Mouse (Mus musculus): ENCODE results near the gene Gm17402.

DNA sequence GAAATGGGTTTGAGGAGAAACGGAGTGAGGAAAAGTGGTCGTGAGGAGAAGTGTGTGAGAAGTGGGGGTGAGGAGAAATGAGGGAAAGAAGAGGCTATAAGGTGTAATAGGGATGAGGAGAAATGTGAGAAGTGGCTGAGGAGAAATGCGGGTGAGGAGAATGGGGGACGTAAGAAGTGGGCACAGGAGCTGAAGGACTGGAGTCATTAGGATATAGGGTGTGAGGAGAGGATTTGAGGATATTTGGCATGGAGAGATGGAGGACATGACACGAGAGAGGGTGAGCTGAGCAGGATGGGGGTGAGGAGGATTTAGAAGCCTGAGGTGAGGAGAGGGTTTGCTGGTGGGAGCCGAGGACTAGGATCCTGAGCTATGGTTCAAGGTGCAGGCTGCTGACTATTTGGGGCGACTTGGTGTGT lies 594 bp downstream of the Gm17402 start:
- TF ChIP-seq POLR2A (IDR thresholded peaks at IDR 0.05; ENCODE audit: insufficient read length, low read depth) (no peak), E2F4 (IDR thresholded peaks at IDR 0.05; ENCODE audit: insufficient read depth) (no peak), POLR2AphosphoS2 (IDR thresholded peaks at IDR 0.05; ENCODE audit: insufficient read length, low read depth) (no peak), USF1 (IDR thresholded peaks at IDR 0.05; ENCODE audit: low read depth) (no peak), REST (IDR thresholded peaks at IDR 0.05; ENCODE audit: insufficient read depth, insufficient read length) (no peak)
